ENCODE assay signal across 10 mouse cellular contexts in the genomic region with DNA sequence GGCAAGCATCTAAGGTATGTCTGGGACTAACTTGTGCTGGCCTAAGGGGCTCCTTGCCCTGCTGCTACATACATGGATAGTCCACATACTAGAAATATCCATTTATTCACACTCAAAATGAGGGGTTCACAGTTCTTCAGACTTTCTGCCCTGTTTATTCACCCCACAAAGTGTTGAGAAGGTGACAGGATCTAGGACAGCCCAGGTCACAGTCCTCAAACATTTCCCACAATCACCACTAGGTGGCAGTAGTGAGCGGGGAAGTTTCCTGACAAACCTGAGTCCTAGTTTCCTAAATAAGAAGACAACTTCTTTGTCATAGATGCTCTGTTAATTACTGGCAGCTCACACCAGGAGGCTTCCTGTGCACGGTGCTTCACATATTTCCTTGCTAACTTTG. TPM values are rescaled to one million over a fixed set of nuclear protein-coding genes. Genes with fewer than 3 reads are reported as not detected.
A peak's percentile ranks its signal among the peaks of the same experiment; 100 is the strongest.
DNase-seq lines count a peak whose midpoint lies in the region; ATAC-seq and TF ChIP-seq lines count a peak whose summit lies in the region.
"Had no signal": no experiment of that assay in that cellular context is flagged by ENCODE, and none has a peak within 500 bp of the region (broad histone marks: within the 10 kb centered on the region; RNA-seq: fewer than 3 reads in every experiment).

No protein-coding gene starts in this region.

- no peaks in the 10 kb centered on the region for H3K9me3 ChIP-seq in hindbrain, postnatal 0 days (ENCODE audit: low read length)
- H3K9me3 ChIP-seq in limb, embryonic 12.5 days: no peaks in the 10 kb centered on the region
- H3K9me3 ChIP-seq: embryonic facial prominence, embryonic 15.5 days; megakaryocyte, embryonic 14.5 days had no signal

- no peak overlapping the region for H3K4me2 ChIP-seq in hindbrain, postnatal 0 days (ENCODE audit: low read depth, low read length)
- H3K4me2 ChIP-seq in limb, embryonic 12.5 days: no peak overlapping the region
- H3K4me2 ChIP-seq: embryonic facial prominence, embryonic 15.5 days had no signal

- no peak overlapping the region for H3K4me3 ChIP-seq in embryonic fibroblast, embryonic 13.5 days (ENCODE audit: insufficient read depth, low read length)
- H3K4me3 ChIP-seq in hindbrain, postnatal 0 days (ENCODE audit: low read length): no peak overlapping the region
- no peak overlapping the region for H3K4me3 ChIP-seq in limb, embryonic 12.5 days (replicated peaks)
- H3K4me3 ChIP-seq: embryonic facial prominence, embryonic 15.5 days; megakaryocyte, embryonic 14.5 days had no signal

- DNase-seq in kidney, adult 9 months: peak; percentile 57
- DNase-seq in kidney, adult 11 months: no peak
- peak; percentile 80 for DNase-seq in adrenal gland, postnatal 14 days
- DNase-seq in hindbrain, postnatal 0 days (ENCODE audit: low spot score): peak; percentile 72
- peak; percentile 74 for DNase-seq in naive thymus-derived CD4-positive, alpha-beta T cell, adult 2 months (ENCODE audit: low read depth)
- DNase-seq in testis, postnatal 10 days (ENCODE audit: low spot score): peak; percentile 83

- H3K27me3 ChIP-seq in hindbrain, postnatal 0 days (ENCODE audit: insufficient read depth, low read length): no peaks in the 10 kb centered on the region
- H3K27me3 ChIP-seq in limb, embryonic 12.5 days: no peaks in the 10 kb centered on the region
- H3K27me3 ChIP-seq: embryonic facial prominence, embryonic 15.5 days had no signal

- TF ChIP-seq POLR2A in embryonic fibroblast, embryonic 13.5 days (IDR thresholded peaks at IDR 0.05; ENCODE audit: low read depth, low read length): no peak

- H3K27ac ChIP-seq in embryonic fibroblast, embryonic 13.5 days (ENCODE audit: insufficient read depth, low read length): no peak overlapping the region
- no peak overlapping the region for H3K27ac ChIP-seq in hindbrain, postnatal 0 days
- H3K27ac ChIP-seq in limb, embryonic 12.5 days: peak overlapping the region; percentile 46
- H3K27ac ChIP-seq: embryonic facial prominence, embryonic 15.5 days had no signal

- WGBS in hindbrain, postnatal 0 days: 0% methylated on average over 2 of the region's 2 CpGs
- WGBS in limb, embryonic 12.5 days: 3% methylated on average over 2 of the region's 2 CpGs

- no peak overlapping the region for H3K9ac ChIP-seq in hindbrain, postnatal 0 days (replicated peaks; ENCODE audit: low read length)
- H3K9ac ChIP-seq in limb, embryonic 12.5 days (replicated peaks): no peak overlapping the region
- H3K9ac ChIP-seq: embryonic facial prominence, embryonic 15.5 days had no signal

- H3K4me1 ChIP-seq in embryonic fibroblast, embryonic 13.5 days (ENCODE audit: control insufficient read depth, insufficient read depth, low read length): no peaks in the 10 kb centered on the region
- peaks cover 7% of the 10 kb centered on the region for H3K4me1 ChIP-seq in hindbrain, postnatal 0 days (ENCODE audit: insufficient read depth, low read length)
- peaks cover 69% of the 10 kb centered on the region for H3K4me1 ChIP-seq in limb, embryonic 12.5 days (replicated peaks)
- H3K4me1 ChIP-seq: megakaryocyte, embryonic 14.5 days had no signal

- TF ChIP-seq CTCF in embryonic fibroblast, embryonic 13.5 days (IDR thresholded peaks at IDR 0.05; ENCODE audit: borderline replicate concordance, insufficient read depth, low read length): peak; percentile 38; the same call in 1 of the 2 replicates
- peak; percentile 95 for TF ChIP-seq CTCF in hindbrain, postnatal 0 days (IDR thresholded peaks at IDR 0.05; ENCODE audit: low read depth)

- H3K36me3 ChIP-seq in hindbrain, postnatal 0 days (ENCODE audit: insufficient read depth, low read length): no peaks in the 10 kb centered on the region
- peaks cover 8% of the 10 kb centered on the region; the same call in 1 of the 2 replicates for H3K36me3 ChIP-seq in limb, embryonic 12.5 days
- H3K36me3 ChIP-seq: embryonic facial prominence, embryonic 15.5 days had no signal

- peak; percentile 52; the same call in 1 of the 2 replicates for ATAC-seq in hindbrain, postnatal 0 days
- no peak for ATAC-seq in limb, embryonic 12.5 days (ENCODE audit: insufficient number of reproducible peaks, insufficient read depth, low FRiP score, low TSS enrichment, low read depth)

RNA-seq across cellular contexts. Expression of a gene that starts 15.9 kb away (rescaled TPM):
- 1.9 and 2.7 TPM in 2 replicates for total RNA-seq in adrenal gland, postnatal 14 days (2021)
- polyA plus RNA-seq in embryonic fibroblast, embryonic 13.5 days (2011; ENCODE audit: insufficient read length, low read depth, missing spikeins): 7.8 and 10.9 TPM in 2 replicates
- 18.3 and 24.2 TPM in 2 replicates for total RNA-seq in hindbrain, postnatal 0 days (2014; rRNA removed)
- polyA plus RNA-seq in hindbrain, postnatal 0 days (2015; fragmentation: Nextera tagmentation; extraction: Ambion mirVana): 10.3 and 12.6 TPM in 2 replicates
- 57.5 and 61.6 TPM in 2 replicates for polyA plus RNA-seq in limb, embryonic 12.5 days (2016; fragmentation: Nextera tagmentation; extraction: Ambion mirVana)
